Mouse (Mus musculus): ENCODE data around the gene Ucn2. TPM values are rescaled to one million over a fixed set of nuclear protein-coding genes. Genes with fewer than 3 reads are reported as not detected.

Ucn2 gene
- polyA plus RNA-seq, 1 experiment = not detected

DNA sequence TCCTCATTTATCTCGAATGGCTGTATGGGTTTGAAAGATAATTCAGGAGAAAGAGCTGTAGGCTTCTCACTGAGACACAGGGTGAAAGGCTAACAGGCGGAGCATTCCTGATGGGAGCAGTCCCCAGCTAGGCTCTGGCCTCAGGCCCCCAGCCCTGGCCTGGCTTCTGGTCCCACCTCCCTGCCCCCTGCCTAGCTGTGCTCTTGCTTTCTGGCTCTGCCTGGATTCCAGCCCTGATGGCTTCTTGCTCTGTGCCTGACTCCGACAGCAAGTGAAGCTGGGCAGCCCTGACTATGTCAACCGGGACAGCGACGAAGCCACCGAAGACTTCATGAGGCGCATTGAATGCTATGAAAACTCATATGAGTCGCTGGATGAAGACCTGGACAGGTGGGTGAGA lies 22.3 kb downstream of the Ucn2 start:
- no peak for TF ChIP-seq CTCF (IDR thresholded peaks at IDR 0.05; ENCODE audit: low read depth, low read length)
- no peak for TF ChIP-seq POLR2A (IDR thresholded peaks at IDR 0.05; ENCODE audit: borderline replicate concordance, low read depth, low read length)
- Histone ChIP-seq H3K4me1 (ENCODE audit: control insufficient read depth, insufficient read depth, low read length) (no peaks in the 10 kb centered on the region), H3K4me3 (ENCODE audit: insufficient read depth, low read length) (no peak overlapping the region), H3K27ac (ENCODE audit: insufficient read depth, low read depth, low read length) (no peak overlapping the region)

DNA sequence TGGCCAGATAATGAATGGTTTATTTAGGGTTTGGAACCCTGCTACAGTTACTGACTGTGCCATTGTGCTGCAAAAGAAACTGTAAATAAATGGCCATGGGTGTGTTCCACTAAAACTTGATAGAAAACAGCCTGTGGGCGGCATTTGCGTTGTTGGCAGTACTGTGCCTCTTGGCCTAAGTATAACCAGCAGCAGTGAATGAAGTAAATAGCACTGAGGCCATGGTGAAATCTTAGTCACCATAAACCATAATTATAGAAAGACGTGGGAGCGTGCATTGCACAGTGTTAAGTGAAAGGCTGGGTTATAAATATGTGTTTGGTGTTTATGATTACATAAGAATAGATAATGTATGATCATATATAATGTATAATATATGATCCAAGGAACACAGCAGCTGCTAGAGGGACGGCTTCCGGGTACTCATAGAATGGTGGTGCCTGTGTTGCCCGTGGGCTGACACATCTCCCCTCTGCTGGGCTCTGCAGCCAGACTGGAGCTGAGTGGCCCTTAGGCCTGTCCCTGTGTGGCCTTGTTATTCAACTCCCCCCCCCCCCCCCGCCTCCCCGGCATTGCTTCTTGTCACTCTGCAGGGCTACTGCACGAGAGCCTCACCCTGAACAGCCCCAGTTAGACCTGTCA lies 23.3 kb downstream of the Ucn2 start:
- Histone ChIP-seq H3K4me1 (ENCODE audit: control insufficient read depth, insufficient read depth, low read length) (no peaks in the 10 kb centered on the region), H3K4me3 (ENCODE audit: insufficient read depth, low read length) (no peak overlapping the region), H3K27ac (ENCODE audit: insufficient read depth, low read depth, low read length) (no peak overlapping the region)
- TF ChIP-seq POLR2A (IDR thresholded peaks at IDR 0.05; ENCODE audit: borderline replicate concordance, low read depth, low read length) = no peak
- no peak for TF ChIP-seq CTCF (IDR thresholded peaks at IDR 0.05; ENCODE audit: low read depth, low read length)

DNA sequence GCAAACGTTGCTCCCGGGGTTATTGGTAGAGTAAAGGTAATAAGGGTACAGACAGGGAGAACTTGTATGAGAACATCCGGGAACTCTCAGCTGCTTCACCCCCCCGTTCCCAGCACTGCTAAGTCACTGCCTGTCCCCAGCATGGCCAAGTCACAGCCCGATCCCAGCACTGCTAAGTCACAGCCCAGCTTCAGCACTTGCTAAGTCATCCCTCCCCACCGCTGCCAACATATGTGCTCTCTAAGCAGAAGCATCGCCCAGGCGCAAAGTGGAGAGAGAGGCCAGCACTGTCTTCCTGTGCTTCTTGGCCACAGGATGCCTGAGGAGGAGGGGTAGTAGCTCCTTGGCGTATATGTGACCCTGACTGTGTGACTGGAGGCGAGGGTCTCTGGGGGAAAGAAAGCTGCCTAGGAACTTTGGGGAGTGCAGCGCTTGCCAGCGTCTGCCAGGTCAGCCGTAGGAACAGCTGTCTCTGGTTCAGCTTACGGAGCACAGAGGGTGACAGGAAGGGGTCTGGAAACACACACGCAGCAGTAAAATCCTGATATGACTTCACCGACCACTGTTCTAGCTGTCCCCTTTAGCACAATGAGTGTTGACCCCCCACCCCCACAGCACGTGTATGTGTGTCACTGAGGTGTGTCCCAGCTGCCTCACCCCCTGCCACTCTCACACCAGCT lies 24.0 kb downstream of the Ucn2 start:
- H3K27ac ChIP-seq (ENCODE audit: insufficient read depth, low read depth, low read length) = no peak overlapping the region

DNA sequence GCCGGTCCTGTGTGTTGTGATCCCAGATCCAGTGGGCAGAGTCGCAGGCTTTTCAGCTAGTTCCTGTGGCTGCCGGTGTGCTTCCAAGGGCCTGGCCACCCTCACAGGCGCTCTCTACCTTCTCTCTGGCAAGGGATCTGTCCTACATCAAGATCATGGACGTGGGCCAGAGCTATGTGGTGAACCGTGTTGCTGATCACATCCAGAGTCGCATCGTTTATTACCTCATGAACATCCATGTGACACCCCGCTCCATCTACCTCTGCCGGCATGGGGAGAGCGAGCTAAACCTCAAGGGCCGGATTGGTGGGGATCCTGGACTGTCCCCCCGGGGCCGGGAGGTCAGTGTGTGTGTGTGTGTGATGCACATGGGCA lies 24.5 kb downstream of the Ucn2 start:
- TF ChIP-seq POLR2A (IDR thresholded peaks at IDR 0.05; ENCODE audit: borderline replicate concordance, low read depth, low read length) = no peak
- TF ChIP-seq CTCF (IDR thresholded peaks at IDR 0.05; ENCODE audit: low read depth, low read length) = no peak
- H3K27ac ChIP-seq (ENCODE audit: insufficient read depth, low read depth, low read length) = no peak overlapping the region
- no peaks in the 10 kb centered on the region for H3K4me1 ChIP-seq (ENCODE audit: control insufficient read depth, insufficient read depth, low read length)
- no peak overlapping the region for H3K4me3 ChIP-seq (ENCODE audit: insufficient read depth, low read length)

More for the DNA sequence above, 24.0 kb downstream of the Ucn2 start:
- Histone ChIP-seq H3K4me1 (ENCODE audit: control insufficient read depth, insufficient read depth, low read length) (no peaks in the 10 kb centered on the region), H3K4me3 (ENCODE audit: insufficient read depth, low read length) (no peak overlapping the region)
- TF ChIP-seq POLR2A (IDR thresholded peaks at IDR 0.05; ENCODE audit: borderline replicate concordance, low read depth, low read length) = no peak
- TF ChIP-seq CTCF (IDR thresholded peaks at IDR 0.05; ENCODE audit: low read depth, low read length) = no peak

DNA sequence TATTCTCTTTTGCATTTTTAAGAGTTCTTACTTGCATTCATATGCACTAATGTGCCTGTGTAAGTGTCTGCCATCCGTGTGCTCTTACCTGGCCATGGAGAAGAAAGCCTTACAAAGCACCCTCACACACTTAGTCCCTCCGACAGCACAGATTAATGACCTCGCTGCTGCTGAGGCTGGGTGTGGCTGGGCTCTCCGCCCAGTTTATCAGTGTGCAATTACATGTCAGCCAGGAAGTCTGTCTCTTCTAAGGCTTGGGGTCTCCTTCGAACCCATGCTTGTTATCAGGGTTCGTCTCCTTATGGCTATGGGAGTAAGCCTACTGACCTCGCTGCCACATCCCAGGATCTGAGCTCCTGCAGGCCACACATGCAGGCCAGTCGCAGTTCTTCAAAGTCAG lies 29.6 kb downstream of the Ucn2 start:
- Histone ChIP-seq H3K4me1 (ENCODE audit: control insufficient read depth, insufficient read depth, low read length) (peaks cover 17% of the 10 kb centered on the region), H3K27ac (ENCODE audit: insufficient read depth, low read depth, low read length) (no peak overlapping the region), H3K4me3 (ENCODE audit: insufficient read depth, low read length) (no peak overlapping the region)
- TF ChIP-seq POLR2A (IDR thresholded peaks at IDR 0.05; ENCODE audit: borderline replicate concordance, low read depth, low read length) = no peak
- TF ChIP-seq CTCF (IDR thresholded peaks at IDR 0.05; ENCODE audit: low read depth, low read length) = no peak

DNA sequence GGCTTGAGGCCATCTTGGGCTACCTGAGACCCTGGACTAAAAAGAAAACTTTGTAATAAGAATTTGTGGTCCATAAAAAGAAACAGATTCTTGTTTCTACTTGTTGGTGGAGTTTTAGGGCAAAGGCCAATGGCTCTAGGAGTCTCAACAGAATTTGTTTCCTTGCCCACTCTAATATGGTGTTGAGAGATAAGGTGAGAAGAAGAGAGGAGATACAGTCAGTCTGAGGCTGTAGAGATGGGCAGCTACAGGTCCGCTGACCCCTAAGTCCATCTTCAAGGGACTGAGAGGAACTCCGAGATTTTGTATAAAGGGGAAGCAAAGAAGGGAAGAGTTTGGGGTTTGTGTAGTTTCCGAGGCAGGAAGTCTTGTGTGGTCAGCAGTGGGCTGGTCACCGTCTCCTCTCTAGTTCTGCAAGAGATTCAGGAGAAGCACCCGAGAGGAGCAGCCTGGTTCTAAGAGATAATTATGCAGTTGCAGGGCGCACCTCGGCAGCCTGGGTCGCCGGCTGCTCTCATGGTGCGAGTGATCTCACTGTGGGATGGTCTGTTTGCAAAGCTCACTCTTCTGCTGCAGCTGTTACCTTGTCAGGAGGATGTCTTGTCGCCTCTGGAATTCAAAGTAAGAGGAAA lies 31.3 kb downstream of the Ucn2 start:
- H3K27ac ChIP-seq (ENCODE audit: insufficient read depth, low read depth, low read length) = peak overlapping the region; percentile 71
- peaks cover 27% of the 10 kb centered on the region for H3K4me1 ChIP-seq (ENCODE audit: control insufficient read depth, insufficient read depth, low read length)
- peak overlapping the region; percentile 39 for H3K4me3 ChIP-seq (ENCODE audit: insufficient read depth, low read length)
- no peak for TF ChIP-seq CTCF (IDR thresholded peaks at IDR 0.05; ENCODE audit: low read depth, low read length)
- no peak for TF ChIP-seq POLR2A (IDR thresholded peaks at IDR 0.05; ENCODE audit: borderline replicate concordance, low read depth, low read length)

DNA sequence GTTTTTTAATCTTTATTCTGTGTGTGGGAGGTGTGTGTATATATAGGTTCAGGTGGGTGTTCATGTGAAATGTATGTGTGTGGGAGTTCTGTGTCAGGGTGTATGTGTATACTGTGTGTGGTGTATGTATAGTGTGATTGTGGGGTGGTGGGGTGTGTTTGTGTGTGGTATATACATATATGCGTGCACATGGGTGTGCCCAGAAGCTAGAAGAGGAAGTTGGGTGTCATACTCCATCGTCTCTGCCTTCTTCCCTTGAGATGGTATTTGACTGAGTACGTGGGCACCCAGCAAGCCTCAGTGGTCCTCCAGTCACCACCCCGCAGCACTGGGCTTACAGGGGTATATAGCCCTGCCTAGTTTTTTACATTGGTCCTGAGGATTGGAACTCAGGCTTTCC lies 35.6 kb downstream of the Ucn2 start:
- H3K27ac ChIP-seq (ENCODE audit: insufficient read depth, low read depth, low read length) = peak overlapping the region; percentile 90; the same call in 1 of the 2 replicates

DNA sequence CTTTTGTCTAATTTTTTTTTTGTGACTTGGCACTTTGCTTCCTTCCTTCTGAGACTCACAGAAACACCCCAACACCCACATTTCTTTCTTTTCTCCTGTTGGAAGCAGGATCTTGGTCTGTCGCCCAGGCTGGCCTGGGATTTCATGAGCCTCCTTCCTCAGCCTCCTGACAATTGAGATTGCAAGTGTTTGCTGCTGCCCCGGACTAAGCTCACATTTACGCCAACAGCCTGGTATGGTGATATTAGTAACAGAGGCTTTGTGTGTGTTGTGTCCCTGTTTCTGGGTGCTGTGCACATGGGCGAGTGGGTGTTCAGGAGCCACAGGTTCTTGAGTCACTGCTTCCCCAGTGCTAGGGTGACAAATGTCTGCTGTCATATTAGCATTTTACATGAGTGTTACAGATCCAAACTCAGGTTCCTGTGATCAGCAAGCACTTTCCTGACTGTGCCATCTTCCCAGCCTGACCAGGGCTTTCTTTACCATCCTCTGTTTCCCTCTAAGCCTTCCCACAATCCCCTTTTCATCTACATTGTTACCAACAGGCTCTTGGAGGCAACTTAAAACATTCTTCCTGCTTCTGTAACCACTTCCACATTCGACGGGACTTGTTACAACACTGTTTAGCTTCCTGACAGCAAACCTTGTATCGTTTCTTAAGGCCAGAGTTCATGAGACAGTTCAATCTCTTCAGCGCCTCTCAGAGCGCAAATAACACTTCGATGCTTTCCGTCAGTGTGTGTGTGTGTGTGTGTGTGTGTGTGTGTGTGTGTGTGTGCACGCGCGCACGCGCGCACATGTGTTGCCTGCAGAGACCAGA lies 37.3 kb downstream of the Ucn2 start:
- TF ChIP-seq POLR2A (IDR thresholded peaks at IDR 0.05; ENCODE audit: borderline replicate concordance, low read depth, low read length) = no peak
- no peak for TF ChIP-seq CTCF (IDR thresholded peaks at IDR 0.05; ENCODE audit: low read depth, low read length)
- H3K4me3 ChIP-seq (ENCODE audit: insufficient read depth, low read length) = peak overlapping the region; percentile 1; the same call in 1 of the 2 replicates
- H3K27ac ChIP-seq (ENCODE audit: insufficient read depth, low read depth, low read length) = peak overlapping the region; percentile 90
- peaks cover 39% of the 10 kb centered on the region for H3K4me1 ChIP-seq (ENCODE audit: control insufficient read depth, insufficient read depth, low read length)

More for the DNA sequence above, 35.6 kb downstream of the Ucn2 start:
- Histone ChIP-seq H3K4me1 (ENCODE audit: control insufficient read depth, insufficient read depth, low read length) (peaks cover 47% of the 10 kb centered on the region), H3K4me3 (ENCODE audit: insufficient read depth, low read length) (no peak overlapping the region)
- TF ChIP-seq CTCF (IDR thresholded peaks at IDR 0.05; ENCODE audit: low read depth, low read length) (no peak), POLR2A (IDR thresholded peaks at IDR 0.05; ENCODE audit: borderline replicate concordance, low read depth, low read length) (no peak)

DNA sequence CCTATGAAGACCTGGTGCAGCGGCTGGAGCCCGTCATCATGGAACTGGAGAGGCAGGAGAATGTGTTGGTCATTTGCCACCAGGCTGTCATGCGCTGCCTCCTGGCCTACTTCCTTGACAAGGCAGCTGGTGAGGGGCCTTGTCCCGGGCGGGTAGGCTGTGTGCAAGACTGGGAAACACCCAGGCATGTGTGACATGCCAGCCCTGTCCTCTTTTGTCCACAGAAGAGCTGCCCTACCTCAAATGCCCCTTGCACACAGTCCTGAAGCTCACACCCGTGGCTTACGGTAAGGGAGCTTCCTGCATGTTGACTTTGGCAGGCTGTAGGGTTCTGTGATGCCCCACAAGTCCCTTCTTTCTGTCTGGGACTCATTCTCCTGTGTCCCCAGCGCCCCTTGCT lies 41.7 kb downstream of the Ucn2 start:
- Histone ChIP-seq H3K4me3 (ENCODE audit: insufficient read depth, low read length) (no peak overlapping the region), H3K4me1 (ENCODE audit: control insufficient read depth, insufficient read depth, low read length) (peaks cover 26% of the 10 kb centered on the region), H3K27ac (ENCODE audit: insufficient read depth, low read depth, low read length) (no peak overlapping the region)
- no peak for TF ChIP-seq CTCF (IDR thresholded peaks at IDR 0.05; ENCODE audit: low read depth, low read length)
- TF ChIP-seq POLR2A (IDR thresholded peaks at IDR 0.05; ENCODE audit: borderline replicate concordance, low read depth, low read length) = no peak
